Mouse (Mus musculus) olfactory bulb, adult 2 months (tissue): ENCODE data around the gene Cplx3.

Experiments used
- CTCF ChIP-seq: fragments of 200-500 bp; IDR thresholded peaks from 2 replicates; pipeline ENCODE4 v1.5.1; 2012; ENCODE audit warnings: low read depth, mild to moderate bottlenecking, low read length, moderate library complexity; ENCODE audit not compliant: insufficient read depth
- POLR2A ChIP-seq: fragments of 200-500 bp; IDR thresholded peaks from 2 replicates; pipeline ENCODE4 v1.6.1; 2012; ENCODE audit warnings: mild to moderate bottlenecking, low read depth, low read length, moderate library complexity; ENCODE audit not compliant: insufficient read depth

DNA sequence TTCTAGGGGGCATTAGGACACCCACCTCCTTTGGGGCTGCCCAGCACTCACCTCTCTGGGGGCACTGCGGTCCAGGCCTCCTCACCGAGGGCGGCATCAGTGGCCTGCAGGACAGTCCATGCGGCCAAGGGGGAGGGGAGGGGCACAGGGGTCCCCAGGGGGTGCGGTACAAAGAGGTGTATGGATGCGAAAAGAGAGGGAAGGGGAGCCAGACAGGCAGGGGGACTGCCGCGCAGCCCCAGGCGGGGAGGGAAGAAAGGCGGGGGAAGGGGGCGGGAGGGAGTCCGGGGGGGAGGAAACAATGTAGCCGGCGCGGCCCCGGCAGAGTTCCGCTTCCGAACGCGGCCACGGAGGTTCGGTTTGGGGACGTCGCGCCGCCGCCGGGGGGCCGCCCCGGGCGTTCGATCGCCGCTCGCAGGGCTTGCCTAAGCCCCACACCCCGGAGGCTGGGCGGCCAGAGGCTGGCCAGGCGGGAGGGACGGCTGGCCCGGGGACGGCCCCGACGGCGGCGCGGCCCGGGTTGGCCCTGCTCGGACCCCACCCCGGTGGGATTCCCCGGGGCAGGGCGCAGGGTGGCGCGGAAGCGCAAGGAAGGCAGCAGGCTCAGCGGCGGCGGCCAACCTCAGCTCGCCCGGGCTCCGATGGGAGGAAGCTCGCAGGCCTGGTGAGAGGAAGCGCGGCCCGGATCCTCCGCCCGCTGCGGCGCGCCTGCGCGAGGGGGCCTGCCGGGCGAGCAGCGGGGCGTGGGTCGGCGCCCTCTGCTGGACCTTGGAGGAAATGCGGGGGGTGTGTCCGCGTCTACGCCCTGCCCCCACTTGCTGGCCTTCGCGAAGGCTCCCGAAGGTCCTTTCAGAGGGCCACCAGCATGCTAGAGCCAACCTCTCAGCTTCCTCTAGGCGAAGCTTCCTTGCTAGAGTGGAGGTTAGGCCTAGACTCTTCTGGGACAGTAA is 39.1 kb upstream of the Cplx3 start:
- TF ChIP-seq CTCF: peak; percentile 97
- peak; percentile 59; the same call in 1 of the 2 replicates for TF ChIP-seq POLR2A
